Mouse (Mus musculus) bone marrow, adult 2 months (tissue): ENCODE data around the gene Taf15. TPM values are rescaled to one million over a fixed set of nuclear protein-coding genes. Genes with fewer than 3 reads are reported as not detected.

Source experiments
- H3K27ac ChIP-seq: fragments of 200-500 bp; 2 replicates; pipeline ENCODE4 v1.5.1; 2012; ENCODE audit warnings: low read depth, mild to moderate bottlenecking, control low read depth, inconsistent platforms, low read length; ENCODE audit not compliant: control insufficient read depth, poor library complexity, insufficient read depth
- H3K4me1 ChIP-seq: fragments of 200-500 bp; 2 replicates; pipeline ENCODE4 v1.6.1; 2011; ENCODE audit warnings: low read length; ENCODE audit not compliant: control insufficient read depth, insufficient read depth
- H3K4me3 ChIP-seq: fragments of 200-500 bp; replicated peaks from 2 replicates; pipeline ENCODE3; 2011; ENCODE audit warnings: mild to moderate bottlenecking, low read depth, low read length, control low read depth; ENCODE audit not compliant: control insufficient read depth
- CTCF ChIP-seq: fragments of 200-500 bp; IDR thresholded peaks from 2 replicates; pipeline ENCODE4 v1.5.1; 2011; ENCODE audit warnings: low read length, control low read depth; ENCODE audit not compliant: control insufficient read depth, insufficient read depth
- POLR2A ChIP-seq: fragments of 200-500 bp; IDR thresholded peaks from 2 replicates; pipeline ENCODE4 v1.6.1; 2011; ENCODE audit warnings: low read depth, mild to moderate bottlenecking, control low read depth, low read length, borderline replicate concordance; ENCODE audit not compliant: control insufficient read depth
- WGBS: fragments of 180-500 bp; shearing (Covaris S2); methylation state at CpG from one replicate; pipeline ENCODE4 v1.1.7; 2018; 5-methylcytosine and 5-hydroxymethylcytosine counted together
- polyA plus RNA-seq: library from polyadenylated mRNA; stranded (reverse); fragments of >200 nt; gene quantifications from 2 replicates; pipeline ENCODE4 v1.2.4, GENCODE M21; 2011; ENCODE audit warnings: low replicate concordance; ENCODE audit not compliant: missing spikeins, insufficient read depth, insufficient read length

Gene Taf15
- polyA plus RNA-seq, 1 experiment = 231 TPM

DNA sequence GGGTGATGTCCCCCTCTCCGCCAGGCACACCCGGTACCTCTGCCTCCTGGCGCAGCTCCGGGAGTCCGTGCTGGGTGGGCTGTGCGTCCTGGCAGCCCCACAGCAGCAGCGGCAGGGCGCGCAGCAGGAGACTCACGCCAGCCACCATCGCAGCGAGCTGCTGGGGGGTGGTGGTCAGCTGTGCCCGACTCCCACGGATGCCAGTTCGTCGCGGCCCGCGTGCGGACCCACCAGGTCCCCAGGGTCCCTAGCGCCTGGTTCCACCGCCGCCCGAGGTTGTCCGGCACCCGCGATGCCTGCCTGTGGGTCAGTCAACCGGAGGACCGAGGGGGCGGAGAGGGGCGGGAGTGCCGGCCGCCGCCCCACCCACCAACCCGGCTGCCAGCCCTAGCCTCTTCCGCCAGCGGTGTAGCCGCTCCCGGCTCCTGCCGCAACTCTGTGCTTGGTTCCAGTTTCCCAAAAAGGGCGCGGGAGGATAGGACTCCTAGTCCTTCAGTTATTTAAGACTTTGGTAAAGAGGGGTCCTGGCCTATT lies 10.1 kb upstream of the Taf15 start, which contains the start of gene Mmp28:
Gene Mmp28, minus strand, starts transcription at position 361 of the 534 bp plus-strand sequence.
- TF ChIP-seq POLR2A = no peak
- TF ChIP-seq CTCF = no peak

DNA sequence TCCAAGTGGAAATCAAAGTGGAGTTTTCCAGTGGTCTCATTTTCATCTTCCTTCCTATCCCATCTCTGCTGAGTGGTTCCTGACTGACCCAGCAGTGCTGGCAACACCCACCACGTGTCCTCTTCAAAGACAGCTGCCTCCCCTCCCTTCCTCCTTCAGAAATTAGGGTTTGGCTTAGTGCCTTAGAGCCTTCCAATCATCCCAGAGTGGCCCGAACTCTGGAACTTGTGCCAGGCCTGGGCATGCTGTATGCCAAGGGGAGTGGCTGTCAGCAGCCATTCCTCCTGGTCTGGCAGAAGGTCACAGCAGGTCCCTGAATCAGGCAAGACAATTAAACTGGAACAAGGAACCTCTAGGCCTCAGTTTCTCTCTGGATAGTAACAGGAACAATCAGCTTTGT lies 6.9 kb upstream of the Taf15 start:
- TF ChIP-seq POLR2A (no peak), CTCF (no peak)
- Histone ChIP-seq H3K4me3 (no peak overlapping the region), H3K4me1 (peaks cover 1% of the 10 kb centered on the region; the same call in 1 of the 2 replicates), H3K27ac (no peak overlapping the region)
- WGBS = 49% methylated on average over 2 of the region's 2 CpGs

More for the DNA sequence above, 10.1 kb upstream of the Taf15 start, which contains the start of gene Mmp28:
- no peak within 1 kb of the TSS for H3K27ac ChIP-seq
- peak within 1 kb of the TSS; percentile 54 for H3K4me3 ChIP-seq
- WGBS = under 1% methylated on average over 42 of the region's 42 CpGs
- H3K4me1 ChIP-seq = peaks cover 1% of the 10 kb centered on the region; the same call in 1 of the 2 replicates

DNA sequence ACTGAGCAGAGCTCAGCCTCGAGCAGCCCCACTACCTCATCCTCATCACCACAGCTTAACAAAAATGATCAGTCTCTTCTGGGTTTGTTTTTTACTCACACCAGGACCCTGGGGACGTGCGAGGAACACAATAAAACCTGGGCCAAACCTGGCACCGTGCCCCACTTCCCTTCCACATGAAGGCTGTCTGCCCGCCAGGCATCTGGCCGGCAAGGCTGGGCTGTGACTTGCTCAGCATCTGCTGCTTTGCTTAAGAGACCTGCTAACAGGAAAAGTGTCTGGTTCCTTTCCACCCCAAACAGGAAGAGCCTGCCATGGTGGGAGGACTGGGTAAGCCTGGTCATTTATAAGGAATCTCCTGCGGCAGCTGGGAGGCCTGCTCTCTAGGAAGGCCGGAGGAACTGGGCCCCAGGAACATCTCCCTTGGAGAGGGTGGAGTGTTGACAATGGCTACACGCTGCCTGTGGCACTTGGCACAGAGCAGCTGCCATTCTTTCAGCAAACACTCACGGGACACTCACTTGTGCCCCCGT lies 5.7 kb upstream of the Taf15 start:
- peaks cover 1% of the 10 kb centered on the region; the same call in 1 of the 2 replicates for H3K4me1 ChIP-seq
- H3K27ac ChIP-seq = no peak overlapping the region
- TF ChIP-seq POLR2A = no peak
- TF ChIP-seq CTCF = no peak
- no peak overlapping the region for H3K4me3 ChIP-seq
- WGBS = 10% methylated on average over 11 of the region's 11 CpGs

- TF ChIP-seq CTCF (no peak), POLR2A (no peak)
- 93% methylated on average over 3 of the region's 3 CpGs for WGBS
- no peak overlapping the region for H3K27ac ChIP-seq
- H3K4me3 ChIP-seq = no peak overlapping the region
- peaks cover 1% of the 10 kb centered on the region; the same call in 1 of the 2 replicates for H3K4me1 ChIP-seq
These were observed 4.1 kb upstream of the Taf15 start for GRCm38 (mm10) chr11:83468765-83469164.

DNA sequence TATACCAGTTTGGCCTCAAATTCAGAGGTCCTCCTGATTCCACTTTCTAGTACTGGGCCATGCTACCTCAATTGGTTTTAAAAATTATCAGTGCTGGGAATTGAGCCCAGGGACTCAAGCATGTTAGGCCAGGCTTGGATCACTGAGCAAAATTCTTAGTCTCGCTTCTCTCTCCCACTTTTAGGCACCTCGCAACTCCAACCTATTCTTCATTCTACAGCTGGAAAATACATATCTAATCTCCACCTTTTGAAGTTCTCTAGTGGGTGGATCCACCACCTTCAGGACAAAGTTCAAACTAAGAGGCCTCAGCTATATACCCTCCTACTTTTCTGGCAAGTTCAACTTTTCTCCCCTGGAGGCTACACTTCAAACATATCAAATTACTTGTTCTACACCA lies 1.1 kb upstream of the Taf15 start:
- TF ChIP-seq POLR2A = no peak
- TF ChIP-seq CTCF = no peak
- H3K4me1 ChIP-seq = peaks cover 1% of the 10 kb centered on the region; the same call in 1 of the 2 replicates
- H3K4me3 ChIP-seq = no peak overlapping the region
- no peak overlapping the region for H3K27ac ChIP-seq
- WGBS = 87% methylated on average over 2 of the region's 2 CpGs

GRCm38 (mm10) chr11:83473235-83474016 lies 540 bp downstream of the Taf15 start:
- peak overlapping the region; percentile 81 for H3K4me3 ChIP-seq
- WGBS = under 1% methylated on average over 51 of the region's 52 CpGs
- no peak for TF ChIP-seq CTCF
- H3K27ac ChIP-seq = peak overlapping the region; percentile 93
- H3K4me1 ChIP-seq = no peaks in the 10 kb centered on the region; the same call in 1 of the 2 replicates

DNA sequence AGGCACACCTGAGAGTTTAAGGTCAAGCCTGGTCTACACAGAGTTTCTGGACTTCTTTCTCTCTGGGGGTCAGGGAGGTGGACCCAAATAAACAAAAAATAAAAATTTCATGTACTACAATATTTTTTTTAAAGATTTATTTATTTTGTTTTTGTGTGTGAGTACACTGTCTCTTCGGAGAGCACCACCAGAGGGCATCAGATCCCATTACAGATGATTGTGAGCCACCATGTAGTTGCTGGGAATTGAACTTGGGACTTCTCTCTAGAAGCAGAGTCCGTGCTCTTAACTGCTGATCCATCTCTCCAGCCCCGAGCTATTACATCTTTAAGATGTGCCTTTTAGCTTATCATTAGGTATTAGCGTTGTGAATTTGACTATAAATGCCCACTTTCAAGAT lies 18.6 kb downstream of the Taf15 start:
- Histone ChIP-seq H3K27ac (no peak overlapping the region), H3K4me1 (no peaks in the 10 kb centered on the region), H3K4me3 (no peak overlapping the region)
- TF ChIP-seq POLR2A = no peak
- no peak for TF ChIP-seq CTCF
- WGBS = 74% methylated on average over 4 of the region's 4 CpGs

DNA sequence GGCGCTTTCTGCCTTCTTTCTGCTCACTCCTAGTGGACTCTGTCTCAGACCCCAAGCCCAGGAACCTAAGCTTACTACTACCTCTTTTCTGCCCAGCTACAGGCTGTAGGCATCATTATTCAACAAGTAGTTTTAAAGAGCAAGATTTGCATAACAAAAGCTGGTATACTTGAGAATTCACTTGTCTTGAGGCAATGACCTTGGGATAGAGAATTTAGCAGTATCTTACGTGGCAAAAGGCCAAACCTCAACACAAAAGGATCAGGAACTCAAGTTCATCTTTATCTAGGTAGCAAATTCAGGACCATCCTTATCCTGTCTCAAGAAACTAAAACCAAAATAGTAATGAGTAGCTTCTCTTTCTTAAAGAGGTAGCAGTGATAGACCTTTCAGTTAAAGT lies 22.7 kb downstream of the Taf15 start:
- Histone ChIP-seq H3K27ac (no peak overlapping the region), H3K4me1 (no peaks in the 10 kb centered on the region), H3K4me3 (no peak overlapping the region)
- TF ChIP-seq POLR2A (no peak), CTCF (no peak)
- WGBS = 79% methylated on average over 2 of the region's 2 CpGs

GRCm38 (mm10) chr11:83504308-83504707 lies 31.4 kb downstream of the Taf15 start:
- TF ChIP-seq CTCF = no peak
- 91% methylated on average over 5 of the region's 5 CpGs for WGBS
- no peaks in the 10 kb centered on the region for H3K4me1 ChIP-seq
- H3K4me3 ChIP-seq = no peak overlapping the region
- no peak overlapping the region for H3K27ac ChIP-seq
